Mouse (Mus musculus) CH12.LX (cell line): ENCODE results near the gene Pdia3.

Source experiments
- CTCF ChIP-seq, 2 experiments: IDR thresholded peaks in 1 of 2; conservative IDR thresholded peaks in 1 of 2; 2 replicates each; pipeline ENCODE4 v1.5.1; 2011 to 2012; ENCODE audit warnings: low read depth in 2 of 2, low read length in 2 of 2, improper control_type of control experiment in 1 of 2, inconsistent platforms in 1 of 2, mild to moderate bottlenecking in 1 of 2, moderate library complexity in 1 of 2
- E2F4 ChIP-seq: IDR thresholded peaks from 2 replicates; pipeline ENCODE4 v1.6.1; 2011; ENCODE audit warnings: low read depth, low read length, improper control_type of control experiment; ENCODE audit not compliant: insufficient replicate concordance
- EP300 ChIP-seq: IDR thresholded peaks from 2 replicates; pipeline ENCODE4 v1.6.1; 2011; ENCODE audit warnings: low read length, improper control_type of control experiment
- JUND ChIP-seq: conservative IDR thresholded peaks from 2 replicates; pipeline ENCODE4 v1.6.1; 2011; ENCODE audit warnings: low read depth, low read length, improper control_type of control experiment
- MAX ChIP-seq: IDR thresholded peaks from 2 replicates; pipeline ENCODE4 v1.6.1; 2011; ENCODE audit warnings: low read length, improper control_type of control experiment
- MEF2A ChIP-seq: IDR thresholded peaks from 2 replicates; pipeline ENCODE4 v1.6.1; 2014; ENCODE audit warnings: low read depth, mild to moderate bottlenecking, inconsistent platforms, low read length, improper control_type of control experiment, borderline replicate concordance
- SIN3A ChIP-seq: IDR thresholded peaks from 2 replicates; pipeline ENCODE4 v1.6.1; 2012; ENCODE audit warnings: low read length, improper control_type of control experiment, inconsistent platforms
- ZC3H11A ChIP-seq: IDR thresholded peaks from 2 replicates; pipeline ENCODE4 v1.6.1; 2012; ENCODE audit warnings: low read depth, mild to moderate bottlenecking, inconsistent platforms, low read length, improper control_type of control experiment
- ZKSCAN1 ChIP-seq: IDR thresholded peaks from 2 replicates; pipeline ENCODE4 v1.6.1; 2012; ENCODE audit warnings: low read depth, inconsistent platforms, low read length, improper control_type of control experiment, borderline replicate concordance

DNA sequence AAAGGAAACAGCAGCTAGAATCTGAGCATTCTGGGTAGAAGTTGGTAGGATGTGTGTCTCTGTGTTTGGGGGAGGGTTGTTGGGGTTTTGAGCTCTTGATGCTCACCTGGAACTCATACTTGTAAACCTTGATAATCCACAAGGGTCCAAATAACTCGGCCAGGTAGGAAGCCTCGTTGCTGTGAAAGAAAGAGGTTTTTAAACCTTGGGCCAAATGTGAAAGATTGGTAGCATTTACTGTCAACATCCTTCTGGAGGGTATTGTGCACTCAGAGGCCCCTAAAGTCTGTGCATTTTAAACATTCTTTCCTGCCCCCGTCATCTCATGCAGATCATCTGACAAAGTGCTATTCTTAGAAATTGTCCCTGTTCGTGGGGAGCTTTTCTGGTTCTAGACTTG lies 39.4 kb downstream of the Pdia3 start, which contains the start of gene Hypk:
- TF ChIP-seq CTCF (conservative IDR thresholded peaks at IDR 0.05 in 1 of 2, IDR thresholded peaks at IDR 0.05 in 1 of 2; ENCODE audit: low read depth in 2 of 2, low read length in 2 of 2): no peak
- no peak for TF ChIP-seq E2F4
- no peak for TF ChIP-seq MAX
- no peak for TF ChIP-seq EP300
- TF ChIP-seq SIN3A: no peak
- no peak for TF ChIP-seq ZKSCAN1
- no peak for TF ChIP-seq MEF2A
- TF ChIP-seq JUND: no peak
- no peak for TF ChIP-seq ZC3H11A
